Mouse (Mus musculus) cerebellum, postnatal 10 days (tissue): ENCODE measurements around the gene Mtus2.

Source experiments
- DNase-seq, 2 experiments: peaks; one replicate each; pipeline ENCODE4 v3.0.0; 2021; ENCODE audit warnings: mixed read lengths in 2 of 2

Gene Mtus2

GRCm38 (mm10) chr5:148049304-148049703, 92.2 kb downstream of the Mtus2 start:
- peak; percentile 55 to 61 for DNase-seq

DNA sequence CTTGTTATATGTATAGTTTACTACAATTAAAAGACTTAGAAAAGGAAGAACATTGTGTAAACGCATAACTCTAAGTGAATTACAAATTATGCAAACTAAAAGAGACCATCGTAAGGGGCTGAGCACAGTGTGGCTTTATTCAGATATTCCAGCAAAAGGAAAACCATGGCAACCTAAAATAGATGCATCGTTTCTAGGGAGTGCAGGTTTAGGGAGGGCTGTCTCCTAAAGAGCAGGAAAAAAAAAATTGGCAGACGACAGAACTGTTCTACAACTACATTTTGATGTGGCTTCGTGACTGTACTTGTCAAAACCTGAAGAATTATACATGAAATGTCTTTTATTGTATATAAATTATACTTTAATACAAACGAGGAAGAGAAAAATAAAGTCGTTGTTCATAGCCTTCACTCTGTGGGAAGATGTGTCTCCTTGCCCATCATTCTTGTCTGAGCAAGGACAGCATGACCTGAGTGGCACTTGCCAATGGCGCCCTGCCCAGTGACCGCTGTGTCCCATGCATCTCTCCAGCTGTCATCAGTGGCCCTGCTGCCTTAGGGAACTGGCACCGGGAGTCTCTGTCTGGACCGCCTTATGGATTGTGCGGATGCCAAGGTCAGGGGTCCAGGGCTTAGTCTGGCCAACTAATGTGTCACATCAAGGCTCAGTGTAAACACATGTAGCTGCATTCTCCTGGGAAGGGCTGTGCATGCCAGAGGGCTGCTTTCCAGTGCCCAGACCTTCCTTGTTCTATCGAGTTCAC, 95.9 kb downstream of the Mtus2 start:
- DNase-seq, result peak; percentile 99

GRCm38 (mm10) chr5:148053609-148053990, 96.5 kb downstream of the Mtus2 start:
- DNase-seq, result peak; percentile 84 to 86

DNA sequence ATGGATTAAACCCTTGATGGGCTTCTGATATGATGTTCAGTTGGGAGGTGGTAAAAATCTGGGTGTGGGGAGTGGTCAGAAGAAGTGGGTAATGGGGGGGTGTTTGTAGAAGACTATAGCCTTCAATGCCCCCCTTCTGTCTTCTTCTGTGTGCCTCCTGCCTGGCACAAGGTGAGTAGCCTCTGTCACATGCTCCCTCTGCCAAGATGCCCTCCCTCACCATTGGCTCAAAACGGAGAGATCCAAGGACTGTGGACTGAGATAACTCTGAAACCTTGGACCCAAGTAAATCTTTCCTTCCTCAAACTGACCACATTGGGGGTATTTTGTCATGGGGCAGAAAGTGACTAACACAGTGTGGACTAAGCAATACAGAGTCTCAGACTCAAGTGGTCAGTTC, 99.7 kb downstream of the Mtus2 start:
- peak; percentile 49 to 62 for DNase-seq

DNA sequence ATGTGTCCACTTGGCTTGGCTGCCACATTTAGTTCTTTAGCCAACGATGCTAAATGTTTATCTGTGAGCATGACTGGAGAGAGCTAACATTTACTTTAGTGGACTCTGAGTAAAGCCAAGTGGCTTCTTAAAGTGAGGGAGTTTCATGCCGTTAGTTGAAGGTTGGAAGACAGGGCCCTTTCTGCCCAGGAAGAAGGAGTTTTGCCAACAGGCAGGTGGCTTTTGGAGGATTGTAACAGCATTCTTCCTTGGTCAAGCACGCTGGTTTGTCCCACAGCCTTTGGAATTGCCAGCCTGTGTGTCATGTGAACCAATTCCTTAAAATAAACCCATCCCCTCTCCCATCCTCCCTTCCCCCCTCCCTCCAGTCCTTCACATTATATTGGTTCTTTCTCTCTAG, 100.3 kb downstream of the Mtus2 start:
- DNase-seq, result peak; percentile 76 to 80

DNA sequence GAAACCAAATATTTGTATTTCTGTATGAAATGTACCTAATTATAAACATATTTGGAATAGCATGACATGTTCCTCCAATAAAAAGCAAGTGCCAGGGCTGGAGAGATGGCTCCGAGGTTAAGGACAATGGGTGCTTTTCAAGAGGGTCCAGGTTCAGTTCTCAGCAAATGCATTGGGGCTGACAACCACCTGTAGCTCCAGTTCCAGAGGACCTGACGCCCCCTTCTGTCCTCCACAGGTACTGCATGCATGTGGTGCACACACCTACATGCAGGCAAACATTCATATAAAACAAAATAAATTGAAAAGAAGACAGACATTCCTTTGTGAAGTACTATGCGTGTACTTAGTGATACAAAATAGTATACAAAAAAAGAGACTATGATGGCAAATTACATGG, 102.2 kb downstream of the Mtus2 start:
- DNase-seq, result peak in 1 of 2 experiments; percentile 46

DNA sequence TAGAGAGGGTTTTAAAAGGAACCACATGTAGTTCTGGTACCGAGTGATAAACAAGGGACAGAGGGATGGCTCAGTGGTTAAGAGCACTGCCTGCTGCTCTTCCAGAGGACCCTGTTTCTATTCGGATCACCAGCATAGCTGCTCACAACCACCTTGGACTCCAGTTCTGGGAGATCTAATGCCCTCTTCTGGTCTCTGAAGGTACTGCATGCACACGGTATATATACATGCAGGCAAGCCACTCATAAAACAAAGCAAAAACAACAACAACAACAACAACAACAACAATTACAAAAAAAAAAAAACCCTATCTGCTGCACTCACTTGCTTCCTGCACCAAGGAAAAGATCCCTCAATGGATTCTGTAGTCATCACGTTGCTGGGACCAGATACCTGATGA, 104.7 kb downstream of the Mtus2 start:
- no peak for DNase-seq

GRCm38 (mm10) chr5:148063745-148064144, 106.6 kb downstream of the Mtus2 start:
- DNase-seq, result peak; percentile 88 to 89

DNA sequence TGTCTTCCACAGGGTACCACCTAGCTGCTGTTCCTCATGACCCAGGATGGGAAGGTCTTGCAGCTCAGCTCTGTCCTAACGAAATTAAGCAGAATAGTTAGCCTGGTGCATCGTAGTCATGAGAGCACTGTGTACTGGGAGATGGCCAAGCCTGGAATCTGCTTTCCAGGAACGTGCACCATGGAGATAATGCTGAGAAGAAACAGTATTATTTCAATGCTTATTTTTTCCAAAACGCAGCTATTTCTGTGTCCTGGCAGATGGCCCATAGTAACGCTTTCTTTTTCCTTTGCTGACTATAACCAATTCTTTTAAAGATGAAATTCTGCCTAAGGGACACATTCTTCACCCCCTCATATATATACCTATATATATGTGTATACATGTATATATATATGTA, 108.1 kb downstream of the Mtus2 start:
- no peak for DNase-seq

- DNase-seq, result no peak
Observed at GRCm38 (mm10) chr5:148069909-148070308, 112.8 kb downstream of the Mtus2 start.

DNA sequence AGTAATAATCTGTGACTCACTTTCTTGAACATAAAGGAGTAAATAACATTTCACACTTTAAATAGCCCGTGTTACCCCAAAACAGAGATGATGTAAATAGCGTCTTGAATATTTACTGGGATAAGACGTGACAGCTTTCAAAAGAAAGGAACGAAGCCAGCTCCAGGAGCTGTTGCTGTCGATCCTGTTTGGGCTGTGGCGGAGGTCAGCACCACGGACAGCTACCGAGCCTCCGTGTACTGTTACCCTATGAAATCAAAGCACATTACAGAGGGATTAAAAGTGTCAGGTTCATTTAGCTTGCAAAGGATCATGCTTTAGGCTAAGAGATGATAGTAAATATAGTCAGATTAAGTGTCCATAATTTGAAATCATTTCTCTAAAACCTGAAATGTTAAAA, 114.7 kb downstream of the Mtus2 start:
- no peak for DNase-seq

- peak; percentile 54 to 69 for DNase-seq
Observed at GRCm38 (mm10) chr5:148073461-148073860, 116.3 kb downstream of the Mtus2 start.

DNA sequence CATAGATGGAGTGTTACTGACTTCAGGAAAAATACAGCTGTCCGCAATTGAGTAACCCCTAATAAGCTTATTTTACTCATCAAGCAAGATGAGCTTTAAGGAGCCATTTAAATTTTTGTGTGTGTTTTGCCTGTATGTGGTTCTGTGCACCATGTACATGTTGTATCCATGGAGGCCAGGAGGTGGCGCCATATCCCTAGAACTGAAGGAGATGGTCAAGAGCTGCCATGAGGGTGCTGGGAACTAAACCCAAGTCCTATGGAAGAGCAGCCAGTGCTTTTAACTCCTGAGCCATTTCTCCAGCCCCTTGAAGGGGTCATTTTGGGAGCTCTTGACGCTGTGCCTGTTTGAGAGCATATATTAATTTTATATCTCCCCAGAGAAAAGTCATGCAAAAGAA, 122.6 kb downstream of the Mtus2 start:
- peak; percentile 43 to 52 for DNase-seq

DNA sequence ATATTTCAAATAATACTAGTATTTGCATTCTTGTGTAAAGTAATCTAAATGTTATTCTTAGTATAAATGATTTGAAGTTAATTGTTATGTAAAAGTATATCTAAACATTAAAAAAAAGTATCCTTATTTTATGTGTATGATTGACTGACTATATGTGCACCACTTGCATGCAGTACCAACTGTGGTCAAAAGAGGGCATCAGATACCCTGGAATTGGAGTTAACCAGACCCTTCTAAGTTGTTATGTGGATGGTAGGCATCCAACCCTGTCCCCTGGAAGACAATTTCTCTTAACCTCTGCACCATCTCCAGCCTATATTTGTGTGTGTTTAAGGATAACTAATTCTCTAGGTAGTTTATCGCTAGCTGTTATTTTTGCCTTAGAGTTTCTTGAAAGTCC, 126.4 kb downstream of the Mtus2 start:
- DNase-seq, result no peak

DNA sequence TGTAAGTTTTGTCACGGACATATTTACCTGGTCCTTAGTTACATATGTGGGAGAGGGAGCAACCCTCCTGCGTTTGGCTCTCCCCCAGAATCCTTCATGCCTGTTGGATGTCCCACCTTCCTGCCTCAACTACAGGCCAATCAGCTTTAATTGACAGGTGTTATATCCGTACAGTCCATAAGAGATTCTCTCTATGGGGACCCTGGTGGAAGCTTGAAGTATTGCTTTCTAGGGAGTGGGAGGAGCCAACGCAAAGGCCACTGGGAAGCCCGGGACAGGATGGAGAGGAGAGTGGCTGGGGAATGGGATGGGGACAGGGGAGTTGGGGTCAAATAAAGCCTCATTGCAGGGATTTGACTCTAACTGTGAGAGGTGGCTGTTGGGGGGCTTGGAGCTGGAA, 127.6 kb downstream of the Mtus2 start:
- DNase-seq, result no peak

DNA sequence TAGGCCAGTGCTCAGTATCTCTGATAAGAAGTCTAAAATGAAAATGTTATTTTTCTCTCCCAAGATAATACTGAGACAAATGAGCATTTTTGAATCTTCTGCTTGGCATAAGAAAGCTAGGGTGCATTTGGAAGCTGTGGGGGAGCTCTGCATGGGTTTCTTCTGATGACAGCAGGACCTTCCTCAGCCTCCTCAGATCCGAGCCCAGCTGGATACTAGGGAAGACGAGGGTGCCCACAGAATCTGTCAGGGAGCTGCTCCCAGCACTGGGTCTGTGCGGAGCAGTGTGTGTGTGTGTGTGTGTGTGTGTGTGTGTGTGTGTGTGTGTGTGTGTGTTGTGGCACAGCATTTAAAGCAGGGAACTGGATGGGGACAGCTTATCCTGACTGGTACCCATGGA, 130.7 kb downstream of the Mtus2 start:
- no peak for DNase-seq

DNA sequence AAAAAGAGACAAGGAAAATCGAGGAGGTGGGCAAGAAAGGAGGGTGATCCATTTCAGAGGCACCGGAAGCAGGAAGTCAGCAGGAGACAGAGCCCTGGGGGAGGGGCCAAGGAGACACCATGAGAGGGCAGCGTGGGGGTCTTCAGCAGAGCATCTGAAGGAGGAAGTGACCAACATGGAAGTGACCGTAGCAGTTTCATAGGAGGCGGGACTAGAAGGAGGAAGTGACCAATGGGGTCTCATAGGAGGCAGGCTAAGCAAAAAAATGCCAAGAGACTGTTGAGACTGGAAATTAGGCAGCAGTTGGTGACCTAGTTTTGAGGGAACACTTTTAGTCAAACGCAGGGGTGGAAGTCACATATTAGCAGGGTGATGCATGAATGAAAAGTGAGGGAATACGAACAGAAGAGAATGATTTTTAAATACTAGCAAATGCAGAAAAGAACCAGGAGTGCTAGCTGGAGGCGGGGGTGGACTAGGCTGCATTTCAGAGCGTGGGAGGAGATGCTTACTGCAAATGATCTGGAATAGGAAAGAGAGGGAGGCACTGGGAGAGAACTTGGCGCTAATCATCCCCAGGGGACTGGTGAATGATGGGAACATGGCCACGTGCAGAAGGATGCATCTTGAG, 133.2 kb downstream of the Mtus2 start:
- peak; percentile 76 to 80 for DNase-seq

- no peak for DNase-seq
Observed at GRCm38 (mm10) chr5:148094640-148095039, 137.5 kb downstream of the Mtus2 start.

DNA sequence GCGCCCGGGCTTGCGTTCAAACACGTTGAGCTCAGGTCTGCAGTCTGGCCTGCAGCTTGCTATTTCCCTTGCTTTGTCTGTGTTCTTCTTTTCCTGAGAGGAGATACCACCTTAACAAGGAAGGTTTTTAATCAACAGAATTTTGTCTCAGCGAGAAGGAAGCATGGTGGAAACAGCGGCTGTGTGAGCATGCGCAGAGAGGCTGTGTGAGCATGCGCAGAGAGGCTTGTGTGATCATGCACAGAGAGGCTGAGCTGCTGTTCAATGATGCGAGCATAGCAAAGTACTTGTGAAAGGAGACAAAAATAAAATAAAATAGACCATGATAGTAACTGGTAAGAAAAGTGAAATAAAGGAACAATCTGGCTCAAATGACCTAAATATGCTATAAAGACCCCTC, 142.2 kb downstream of the Mtus2 start:
- DNase-seq, result no peak

DNA sequence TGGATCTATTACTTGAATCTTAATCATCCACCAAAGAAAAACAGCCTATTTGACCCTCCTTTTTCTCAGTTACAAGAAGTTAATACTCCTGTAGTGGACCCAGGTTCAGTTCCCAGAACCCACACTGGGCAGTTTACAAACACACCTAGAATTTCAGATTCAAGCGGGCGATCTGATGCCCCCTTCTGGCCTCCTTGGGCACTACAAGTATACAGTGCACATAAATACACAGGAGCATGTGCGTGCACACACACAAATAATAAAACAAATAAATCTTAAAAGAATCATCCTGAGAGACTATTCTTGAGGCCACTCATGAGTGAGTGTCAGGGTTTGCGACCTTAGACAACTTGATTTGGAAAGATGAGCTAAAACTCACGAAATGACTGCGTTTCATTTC, 150.2 kb downstream of the Mtus2 start:
- DNase-seq, result peak in 1 of 2 experiments; percentile 27

DNA sequence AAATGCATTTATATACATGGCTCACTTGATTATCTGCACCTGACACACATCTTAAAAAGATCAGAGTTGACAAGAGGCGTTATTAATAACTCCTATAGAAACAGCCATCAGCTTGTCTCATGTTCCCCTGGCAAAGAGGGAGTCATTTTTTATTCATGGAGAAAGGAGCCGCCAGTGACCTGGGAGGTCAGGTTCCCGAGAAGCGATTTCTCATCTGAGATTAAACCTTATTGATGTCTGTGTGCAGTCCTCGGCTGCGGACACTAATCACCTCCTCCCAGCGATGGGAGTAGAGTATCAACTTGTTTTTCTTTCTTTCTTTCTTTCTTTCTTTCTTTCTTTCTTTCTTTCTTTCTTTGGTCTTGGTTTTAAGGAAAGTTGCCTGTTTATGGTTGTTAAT, 150.8 kb downstream of the Mtus2 start:
- DNase-seq, result no peak

DNA sequence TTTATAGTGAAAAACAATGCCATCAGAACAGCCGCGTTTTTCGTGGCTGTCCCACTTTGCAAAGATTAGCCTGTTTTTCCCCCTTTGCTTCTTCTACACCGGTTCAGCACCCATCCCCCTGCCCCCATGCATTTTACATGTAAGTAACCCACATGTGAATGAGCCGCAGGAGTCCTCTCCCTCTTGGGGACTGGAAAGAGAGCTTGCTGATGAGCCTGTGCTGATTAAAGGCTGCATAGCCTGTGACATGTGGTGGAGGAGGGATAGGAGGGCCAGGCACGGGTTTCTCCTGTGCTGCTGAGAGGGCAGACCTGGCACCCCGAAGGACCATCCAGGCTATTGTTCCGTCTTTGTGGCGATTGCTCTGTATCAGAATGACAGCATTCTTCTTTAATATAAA, 151.2 kb downstream of the Mtus2 start:
- DNase-seq, result no peak

DNA sequence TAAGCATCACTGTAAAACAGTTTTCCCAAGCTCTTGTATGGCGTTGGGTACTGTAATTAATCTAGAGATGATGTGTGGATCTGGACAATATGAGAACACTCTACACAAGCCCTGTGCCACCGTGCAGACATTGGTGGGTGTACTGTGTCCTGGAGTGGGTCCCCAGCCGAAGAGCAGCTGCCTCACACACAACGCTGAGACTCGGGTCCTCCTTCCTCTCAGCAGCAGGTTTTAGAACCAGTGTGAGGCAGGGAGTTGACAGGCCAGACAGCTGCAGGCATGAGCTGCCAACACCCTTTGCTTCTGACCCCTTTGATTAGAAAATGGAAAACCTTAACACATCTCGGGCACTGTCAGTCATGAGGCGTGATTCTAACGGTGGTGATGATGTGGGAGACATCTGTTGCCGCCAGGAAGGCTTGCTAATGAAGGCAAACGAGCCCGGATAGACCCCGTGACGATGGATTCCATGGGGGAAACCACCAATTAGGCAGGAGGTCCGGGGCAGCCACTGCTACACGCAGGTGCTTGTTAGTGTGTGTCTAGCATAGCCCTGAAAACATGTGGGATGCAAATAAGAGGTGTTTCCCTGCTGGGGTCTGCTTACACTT, 158.2 kb downstream of the Mtus2 start:
- no peak for DNase-seq

DNA sequence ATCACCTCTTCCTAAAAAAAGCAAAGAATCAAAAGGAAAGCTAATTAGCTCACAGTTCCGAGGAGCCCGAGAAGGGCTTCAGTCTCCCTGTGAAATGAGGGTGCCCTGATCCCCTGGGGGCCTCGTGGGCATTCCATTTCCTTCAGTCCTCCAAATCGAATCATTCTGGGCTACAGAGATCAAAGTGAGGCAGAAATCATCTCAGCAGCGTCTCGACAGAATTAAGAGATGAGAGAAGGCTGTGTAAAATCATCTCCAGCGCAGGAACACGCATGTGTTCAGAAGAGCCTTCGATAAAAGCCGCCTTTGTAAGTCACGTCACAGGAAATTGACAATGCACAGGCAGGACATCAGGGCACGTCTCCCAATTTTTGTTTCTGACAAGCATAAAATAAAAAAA, 167.2 kb downstream of the Mtus2 start:
- no peak for DNase-seq
